Mouse (Mus musculus) G1E (cell line): ENCODE measurements around the gene Rgs3. TPM values are rescaled to one million over a fixed set of nuclear protein-coding genes. Genes with fewer than 3 reads are reported as not detected.

ENCODE experiments used
- ATAC-seq: 2 replicates; pipeline ENCODE4 v1.8.0; 2016; ENCODE audit warnings: mild to moderate bottlenecking; ENCODE audit not compliant: insufficient number of reproducible peaks, poor library complexity, low FRiP score, severe bottlenecking; ENCODE audit errors: extremely low read depth
- DNase-seq: peaks from one replicate; pipeline ENCODE4 v3.0.0; 2012; ENCODE audit warnings: low spot score
- H3K27me3 ChIP-seq: 2 replicates; pipeline ENCODE4 v1.6.1; 2012; ENCODE audit warnings: mild to moderate bottlenecking, low read length, inconsistent platforms; ENCODE audit not compliant: insufficient read depth
- H3K36me3 ChIP-seq: replicated peaks from 2 replicates; pipeline ENCODE3; 2012; ENCODE audit warnings: mild to moderate bottlenecking, inconsistent platforms
- H3K4me1 ChIP-seq: 2 replicates; pipeline ENCODE4 v1.6.1; 2012; ENCODE audit warnings: low read depth, low read length, inconsistent platforms, mixed read lengths; ENCODE audit not compliant: insufficient read depth
- H3K4me3 ChIP-seq: 2 replicates; pipeline ENCODE4 v1.5.1; 2012; ENCODE audit warnings: low read depth, mild to moderate bottlenecking, inconsistent platforms, low read length, moderate library complexity, mixed read lengths
- H3K9me3 ChIP-seq: replicated peaks from 2 replicates; pipeline ENCODE4 v1.6.1; 2012; ENCODE audit warnings: inconsistent platforms
- CTCF ChIP-seq: IDR thresholded peaks from 2 replicates; pipeline ENCODE4 v1.5.1; 2012; ENCODE audit warnings: low read depth, low read length, inconsistent platforms, mixed read lengths
- GATA1 ChIP-seq: IDR thresholded peaks from 2 replicates; pipeline ENCODE4 v1.6.1; 2012; ENCODE audit warnings: borderline replicate concordance, low read length, inconsistent platforms, mixed read lengths
- GATA2 ChIP-seq: IDR thresholded peaks from 2 replicates; pipeline ENCODE4 v1.6.1; 2012; ENCODE audit warnings: low read depth, low read length, inconsistent platforms, borderline replicate concordance
- POLR2AphosphoS5 ChIP-seq: IDR thresholded peaks from 2 replicates; pipeline ENCODE4 v1.6.1; 2012; ENCODE audit warnings: low read depth, low read length, inconsistent platforms; ENCODE audit not compliant: insufficient replicate concordance
- TAL1 ChIP-seq: conservative IDR thresholded peaks from 2 replicates; pipeline ENCODE4 v1.6.1; 2012; ENCODE audit warnings: low read depth, low read length, inconsistent platforms, mixed read lengths
- polyA plus RNA-seq: library from polyadenylated mRNA; stranded (reverse); fragments of >175 nt; gene quantifications from 2 replicates; pipeline ENCODE4 v1.2.3, GENCODE M21; 2012
- total RNA-seq, 2 experiments: library from RNA; stranded (forward) in 1 of 2; stranded (reverse) in 1 of 2; fragments of 200-1000 nt in 1 of 2; fragments of >200 nt in 1 of 2; fragmentation: Nextera tagmentation in 1 of 2; gene quantifications; 2 replicates each; pipeline ENCODE4 v1.2.3; 2014 to 2017

The Rgs3 gene
- total and polyA plus RNA-seq, 3 experiments: 0.16 TPM; not detected in 2

GRCm38 (mm10) chr4:62621880-62622675 is 62.4 kb downstream of the Rgs3 start:
- TF ChIP-seq TAL1 (no peak), CTCF (no peak), POLR2AphosphoS5 (no peak), GATA1 (no peak), GATA2 (no peak)
- H3K36me3 ChIP-seq: no peaks in the 10 kb centered on the region
- no peaks in the 10 kb centered on the region for H3K4me1 ChIP-seq
- peaks cover 80% of the 10 kb centered on the region for H3K9me3 ChIP-seq
- no peaks in the 10 kb centered on the region for H3K27me3 ChIP-seq
- ATAC-seq: no peak
- no peak for DNase-seq
- H3K4me3 ChIP-seq: no peak overlapping the region

- DNase-seq (no peak), ATAC-seq (no peak)
- peaks cover 84% of the 10 kb centered on the region for H3K9me3 ChIP-seq
- no peaks in the 10 kb centered on the region for H3K27me3 ChIP-seq
- H3K36me3 ChIP-seq: no peaks in the 10 kb centered on the region
- H3K4me3 ChIP-seq: no peak overlapping the region
- H3K4me1 ChIP-seq: no peaks in the 10 kb centered on the region
- TF ChIP-seq GATA1 (no peak), CTCF (no peak), TAL1 (no peak), GATA2 (no peak), POLR2AphosphoS5 (no peak)
Measured at GRCm38 (mm10) chr4:62623251-62624015, 63.8 kb downstream of the Rgs3 start.

GRCm38 (mm10) chr4:62624679-62625450 is 65.2 kb downstream of the Rgs3 start:
- no peak for TF ChIP-seq GATA2
- TF ChIP-seq CTCF: no peak
- TF ChIP-seq TAL1: no peak
- no peak for TF ChIP-seq GATA1
- TF ChIP-seq POLR2AphosphoS5: no peak
- DNase-seq (no peak), ATAC-seq (no peak)
- Histone ChIP-seq H3K4me3 (no peak overlapping the region), H3K4me1 (no peaks in the 10 kb centered on the region), H3K27me3 (no peaks in the 10 kb centered on the region), H3K36me3 (no peaks in the 10 kb centered on the region), H3K9me3 (peaks cover 83% of the 10 kb centered on the region)

- Histone ChIP-seq H3K36me3 (no peaks in the 10 kb centered on the region), H3K9me3 (peaks cover 86% of the 10 kb centered on the region), H3K4me1 (no peaks in the 10 kb centered on the region), H3K4me3 (no peak overlapping the region), H3K27me3 (no peaks in the 10 kb centered on the region)
- ATAC-seq (no peak), DNase-seq (no peak)
- no peak for TF ChIP-seq TAL1
- TF ChIP-seq GATA2: no peak
- no peak for TF ChIP-seq GATA1
- no peak for TF ChIP-seq POLR2AphosphoS5
- TF ChIP-seq CTCF: no peak
Measured at GRCm38 (mm10) chr4:62625451-62626061, 65.9 kb downstream of the Rgs3 start.

GRCm38 (mm10) chr4:62626228-62627026 is 66.8 kb downstream of the Rgs3 start:
- Histone ChIP-seq H3K9me3 (peaks cover 88% of the 10 kb centered on the region), H3K4me3 (no peak overlapping the region), H3K27me3 (no peaks in the 10 kb centered on the region), H3K36me3 (no peaks in the 10 kb centered on the region), H3K4me1 (no peaks in the 10 kb centered on the region)
- ATAC-seq: no peak
- no peak for DNase-seq
- no peak for TF ChIP-seq GATA2
- TF ChIP-seq TAL1: no peak
- no peak for TF ChIP-seq CTCF
- TF ChIP-seq GATA1: no peak
- no peak for TF ChIP-seq POLR2AphosphoS5
